Comparison of ENCODE assay signal across 8 mouse cellular contexts in genomic region chr14:54464293-54465005, GRCm38 (mm10). TPM values are rescaled to one million over a fixed set of nuclear protein-coding genes. Genes with fewer than 3 reads are reported as not detected.
DNase-seq lines count a peak whose midpoint lies in the region; ATAC-seq and TF ChIP-seq lines count a peak whose summit lies in the region.

No protein-coding gene starts in this region.

- no peaks in the 10 kb centered on the region for H3K27me3 ChIP-seq in intestine, embryonic 16.5 days (replicated peaks; ENCODE audit: control insufficient read depth, insufficient read depth, low read length)
- H3K27me3 ChIP-seq in liver, embryonic 15.5 days: no peaks in the 10 kb centered on the region
- no peaks in the 10 kb centered on the region for H3K27me3 ChIP-seq in testis, adult 2 months (ENCODE audit: control insufficient read depth, insufficient read depth, low read length)

- H3K9me3 ChIP-seq in intestine, embryonic 16.5 days (ENCODE audit: control insufficient read depth, low read length): no peaks in the 10 kb centered on the region
- H3K9me3 ChIP-seq in liver, embryonic 15.5 days (replicated peaks): no peaks in the 10 kb centered on the region

- H3K9ac ChIP-seq in intestine, embryonic 16.5 days (ENCODE audit: low read depth, low read length): peak overlapping the region; percentile 82
- H3K9ac ChIP-seq in liver, embryonic 15.5 days: peak overlapping the region; percentile 93

- H3K36me3 ChIP-seq in intestine, embryonic 16.5 days (ENCODE audit: control insufficient read depth, insufficient read depth, low read length): peaks cover 17% of the 10 kb centered on the region
- peaks cover 39% of the 10 kb centered on the region for H3K36me3 ChIP-seq in liver, embryonic 15.5 days (replicated peaks)
- no peaks in the 10 kb centered on the region for H3K36me3 ChIP-seq in testis, adult 2 months (ENCODE audit: control insufficient read depth, insufficient read depth, low read length)

- H3K4me1 ChIP-seq in cortical plate, adult 2 months (ENCODE audit: control insufficient read depth, insufficient read depth, low read length): no peaks in the 10 kb centered on the region
- H3K4me1 ChIP-seq in intestine, embryonic 16.5 days (ENCODE audit: control insufficient read depth, insufficient read depth, low read length): peaks cover 10% of the 10 kb centered on the region; the same call in 1 of the 2 replicates
- H3K4me1 ChIP-seq in liver, embryonic 15.5 days (replicated peaks): peaks cover 37% of the 10 kb centered on the region
- H3K4me1 ChIP-seq in testis, adult 2 months (ENCODE audit: control insufficient read depth, insufficient read depth, low read length): peaks cover 6% of the 10 kb centered on the region

- 2% methylated on average over 56 of the region's 57 CpGs for WGBS in intestine, embryonic 16.5 days
- WGBS in liver, embryonic 15.5 days (ENCODE audit: insufficient replicate concordance): under 1% methylated on average over 56 of the region's 57 CpGs

- intact Hi-C loops in gastrocnemius, postnatal 36 days (cut with DNase I): no loop called here

- peak; percentile 83 for ATAC-seq in intestine, embryonic 16.5 days
- peak; percentile 74 for ATAC-seq in liver, embryonic 15.5 days (ENCODE audit: insufficient read depth)

- DNase-seq in B cell, adult 2 months: peak; percentile 77 to 81
- peak; percentile 93 for DNase-seq in ZHBTc4 (ENCODE audit: low read depth, low spot score)
- peak; percentile 52 to 54 for DNase-seq in gastrocnemius, postnatal 36 days
- DNase-seq in natural killer cell, adult 2 months (ENCODE audit: low spot score in 2 of 2): peak; percentile 77 to 80

- TF ChIP-seq CTCF in cortical plate, adult 2 months (IDR thresholded peaks at IDR 0.05; ENCODE audit: extremely low read depth, insufficient read depth, low read length): peak; percentile 56
- peak; percentile 46; the same call in 1 of the 2 replicates for TF ChIP-seq CTCF in testis, adult 2 months (IDR thresholded peaks at IDR 0.05; ENCODE audit: control insufficient read depth, insufficient read depth, insufficient replicate concordance, low read depth, low read length)

- H3K4me2 ChIP-seq in intestine, embryonic 16.5 days (ENCODE audit: low read depth, low read length): peak overlapping the region; percentile 74
- H3K4me2 ChIP-seq in liver, embryonic 15.5 days: peak overlapping the region; percentile 93

- H3K27ac ChIP-seq in cortical plate, adult 2 months (ENCODE audit: insufficient read depth, low read length): peak overlapping the region; percentile 19; the same call in 1 of the 2 replicates
- H3K27ac ChIP-seq in intestine, embryonic 16.5 days (ENCODE audit: low read length): peak overlapping the region; percentile 86
- peak overlapping the region; percentile 93 for H3K27ac ChIP-seq in liver, embryonic 15.5 days (replicated peaks)
- H3K27ac ChIP-seq in testis, adult 2 months (ENCODE audit: control insufficient read depth, insufficient read depth, low read depth, low read length): peak overlapping the region; percentile 68; the same call in 1 of the 2 replicates

- peak overlapping the region; percentile 45 for H3K4me3 ChIP-seq in cortical plate, adult 2 months (ENCODE audit: insufficient read depth, low read length)
- H3K4me3 ChIP-seq in intestine, embryonic 16.5 days (ENCODE audit: low read length): peak overlapping the region; percentile 87
- peak overlapping the region; percentile 97 for H3K4me3 ChIP-seq in liver, embryonic 15.5 days (replicated peaks)
- H3K4me3 ChIP-seq in testis, adult 2 months (ENCODE audit: control insufficient read depth, low read depth, low read length): peak overlapping the region; percentile 96

- TF ChIP-seq POLR2A in cortical plate, adult 2 months (IDR thresholded peaks at IDR 0.05; ENCODE audit: extremely low read depth, insufficient read depth, low read length): no peak
- no peak; the same call in 1 of the 2 replicates for TF ChIP-seq POLR2A in testis, adult 2 months (IDR thresholded peaks at IDR 0.05; ENCODE audit: control insufficient read depth, low read depth, low read length)

RNA-seq across cellular contexts. Expression of gene Lrp10, which starts 0.5 kb away (rescaled TPM):
- 33.0 and 33.3 TPM in 2 replicates for polyA plus RNA-seq in cortical plate, adult 2 months (2012; rRNA removed)
- 10 to 100 TPM; 34.2 to 36.1 TPM for total RNA-seq in gastrocnemius, postnatal 36 days (2021)
- polyA plus RNA-seq in intestine, embryonic 16.5 days (2015; fragmentation: Nextera tagmentation; extraction: Ambion mirVana): 53.4 and 65.3 TPM in 2 replicates
- 21.2 and 23.0 TPM in 2 replicates for polyA plus RNA-seq in liver, embryonic 15.5 days (2015; fragmentation: Nextera tagmentation; extraction: Ambion mirVana)
- 13.8 and 15.6 TPM in 2 replicates for polyA plus RNA-seq in testis, adult 2 months (2012; rRNA removed)

RNA-seq across cellular contexts. Expression of gene Rem2, which starts 11.5 kb away (rescaled TPM):
- polyA plus RNA-seq in cortical plate, adult 2 months (2012; rRNA removed): 6.0 and 7.9 TPM in 2 replicates
- not detected for total RNA-seq in gastrocnemius, postnatal 36 days (2021)
- 1.2 and 1.6 TPM in 2 replicates for polyA plus RNA-seq in intestine, embryonic 16.5 days (2015; fragmentation: Nextera tagmentation; extraction: Ambion mirVana)
- polyA plus RNA-seq in liver, embryonic 15.5 days (2015; fragmentation: Nextera tagmentation; extraction: Ambion mirVana): 0.20 and 0.23 TPM in 2 replicates
- polyA plus RNA-seq in testis, adult 2 months (2012; rRNA removed): 0.25 and 0.28 TPM in 2 replicates

RNA-seq across cellular contexts. Expression of gene Mmp14, which starts 33.0 kb away (rescaled TPM):
- polyA plus RNA-seq in cortical plate, adult 2 months (2012; rRNA removed): 11.0 and 11.5 TPM in 2 replicates
- total RNA-seq in gastrocnemius, postnatal 36 days (2021): 10 to 100 TPM; 10.7 to 10.8 TPM
- polyA plus RNA-seq in intestine, embryonic 16.5 days (2015; fragmentation: Nextera tagmentation; extraction: Ambion mirVana): 89.7 and 90.7 TPM in 2 replicates
- 22.6 and 24.7 TPM in 2 replicates for polyA plus RNA-seq in liver, embryonic 15.5 days (2015; fragmentation: Nextera tagmentation; extraction: Ambion mirVana)
- 16.8 and 17.4 TPM in 2 replicates for polyA plus RNA-seq in testis, adult 2 months (2012; rRNA removed)

RNA-seq across cellular contexts. Expression of gene Mrpl52, which starts 37.7 kb away (rescaled TPM):
- 118 and 128 TPM in 2 replicates for polyA plus RNA-seq in cortical plate, adult 2 months (2012; rRNA removed)
- total RNA-seq in gastrocnemius, postnatal 36 days (2021): 10 to 100 TPM; 87.6 to 92.8 TPM
- polyA plus RNA-seq in intestine, embryonic 16.5 days (2015; fragmentation: Nextera tagmentation; extraction: Ambion mirVana): 249 and 267 TPM in 2 replicates
- polyA plus RNA-seq in liver, embryonic 15.5 days (2015; fragmentation: Nextera tagmentation; extraction: Ambion mirVana): 128 and 168 TPM in 2 replicates
- polyA plus RNA-seq in testis, adult 2 months (2012; rRNA removed): 85.4 and 140 TPM in 2 replicates

RNA-seq across cellular contexts. Expression of gene Slc7a7, which starts 46.9 kb away (rescaled TPM):
- polyA plus RNA-seq in cortical plate, adult 2 months (2012; rRNA removed): 2.5 and 3.1 TPM in 2 replicates
- total RNA-seq in gastrocnemius, postnatal 36 days (2021): 1 to 10 TPM in 1 of 2 experiments, under 1 TPM in 1; 0.97 to 1.5 TPM
- polyA plus RNA-seq in intestine, embryonic 16.5 days (2015; fragmentation: Nextera tagmentation; extraction: Ambion mirVana): 93.8 and 111 TPM in 2 replicates
- polyA plus RNA-seq in liver, embryonic 15.5 days (2015; fragmentation: Nextera tagmentation; extraction: Ambion mirVana): 9.9 and 10.5 TPM in 2 replicates
- polyA plus RNA-seq in testis, adult 2 months (2012; rRNA removed): 17.7 and 19.5 TPM in 2 replicates

Comparison
In these comparisons a context has a peak if more than half of its experiments do, and no peak if none do; other contexts are left out.
1. Peak in every context shown above with its lines: DNase-seq, ATAC-seq, H3K4me3 ChIP-seq and H3K27ac ChIP-seq.
2. H3K27ac ChIP-seq: peak in every context shown above with its lines; median percentile 93 in liver, embryonic 15.5 days; 86 in intestine, embryonic 16.5 days; 68 in testis, adult 2 months; 19 in cortical plate, adult 2 months.
3. H3K4me3 ChIP-seq: peak in every context shown above with its lines; median percentile 97 in liver, embryonic 15.5 days; 96 in testis, adult 2 months; 87 in intestine, embryonic 16.5 days; 45 in cortical plate, adult 2 months.